ENCODE assay signal across 8 mouse cellular contexts in genomic region chr4:135353066-135353793, GRCm38 (mm10). TPM values are rescaled to one million over a fixed set of nuclear protein-coding genes. Genes with fewer than 3 reads are reported as not detected.
DNase-seq lines count a peak whose midpoint lies in the region; ATAC-seq and TF ChIP-seq lines count a peak whose summit lies in the region.

Gene Srrm1 (minus strand): TSS chr4:135353321.

- H3K4me1 ChIP-seq in erythroblast, embryonic 14.5 days (ENCODE audit: control insufficient read depth): peaks cover 56% of the 10 kb centered on the region
- H3K4me1 ChIP-seq in heart, embryonic 11.5 days (ENCODE audit: control insufficient read depth, insufficient read depth, low read length): peaks cover 8% of the 10 kb centered on the region; the same call in 1 of the 2 replicates
- peaks cover 18% of the 10 kb centered on the region for H3K4me1 ChIP-seq in kidney, embryonic 16.5 days (ENCODE audit: insufficient read depth, low read length)
- H3K4me1 ChIP-seq in liver, adult 2 months (ENCODE audit: control insufficient read depth, insufficient read depth, low read length): peaks cover 16% of the 10 kb centered on the region

- H3K4me3 ChIP-seq in C2C12 (ENCODE audit: insufficient read depth, poor library complexity, severe bottlenecking) (peak within 1 kb of the TSS; percentile 96), myocyte (peak within 1 kb of the TSS; percentile 81)
- peak within 1 kb of the TSS; percentile 99 for H3K4me3 ChIP-seq in erythroblast, embryonic 14.5 days (replicated peaks)
- H3K4me3 ChIP-seq in heart, embryonic 11.5 days (ENCODE audit: low read depth, low read length): peak within 1 kb of the TSS; percentile 95
- peak within 1 kb of the TSS; percentile 88 for H3K4me3 ChIP-seq in kidney, embryonic 16.5 days (ENCODE audit: low read length)
- H3K4me3 ChIP-seq in liver, adult 2 months (ENCODE audit: insufficient read depth, low read depth, low read length): peak within 1 kb of the TSS; percentile 84

- peak; percentile 99 for DNase-seq in brain, embryonic 14.5 days (ENCODE audit: low read depth)
- peak; percentile 91 for DNase-seq in liver, adult 2 months (ENCODE audit: extremely low read depth, low read depth, low spot score)
- DNase-seq in splenic B cell, adult 2 months (ENCODE audit: low read depth, low spot score): peak; percentile 99

- peak within 1 kb of the TSS; percentile 95 for H3K9ac ChIP-seq in heart, embryonic 11.5 days (ENCODE audit: low read depth, low read length)
- peak within 1 kb of the TSS; percentile 99 for H3K9ac ChIP-seq in kidney, embryonic 16.5 days (replicated peaks; ENCODE audit: low read length)
- peak within 1 kb of the TSS; percentile 91 for H3K9ac ChIP-seq in liver, adult 2 months (ENCODE audit: low read depth, low read length)

- peak within 1 kb of the TSS; percentile 99 for H3ac ChIP-seq in C2C12 (ENCODE audit: control insufficient read depth, insufficient read length, low read depth)
- peak within 1 kb of the TSS; percentile 68 for H3ac ChIP-seq in myocyte (ENCODE audit: control insufficient read depth, insufficient read length)

- no peaks in the 10 kb centered on the region for H3K9me3 ChIP-seq in erythroblast, embryonic 14.5 days (ENCODE audit: control insufficient read depth, low read length)
- H3K9me3 ChIP-seq in heart, embryonic 11.5 days (replicated peaks; ENCODE audit: control insufficient read depth, low read length): no peaks in the 10 kb centered on the region
- no peaks in the 10 kb centered on the region for H3K9me3 ChIP-seq in kidney, embryonic 16.5 days (ENCODE audit: low read length)

- ATAC-seq in heart, embryonic 11.5 days (replicated peaks; ENCODE audit: insufficient number of reproducible peaks, low FRiP score, low TSS enrichment): peak; percentile 94
- ATAC-seq in kidney, embryonic 16.5 days (ENCODE audit: low FRiP score, low TSS enrichment): peak; percentile 95

- H3K27me3 ChIP-seq in C2C12 (ENCODE audit: control insufficient read depth, insufficient read depth, insufficient read length) (peaks cover 11% of the 10 kb centered on the region), myocyte (ENCODE audit: control insufficient read depth, insufficient read depth, insufficient read length) (peaks cover 7% of the 10 kb centered on the region)
- H3K27me3 ChIP-seq in erythroblast, embryonic 14.5 days (ENCODE audit: control insufficient read depth): peaks cover 5% of the 10 kb centered on the region; the same call in 1 of the 2 replicates
- peaks cover 6% of the 10 kb centered on the region; the same call in 1 of the 2 replicates for H3K27me3 ChIP-seq in heart, embryonic 11.5 days (ENCODE audit: control insufficient read depth, insufficient read depth, low read length)
- no peaks in the 10 kb centered on the region for H3K27me3 ChIP-seq in kidney, embryonic 16.5 days (ENCODE audit: insufficient read depth, low read length)
- no peaks in the 10 kb centered on the region for H3K27me3 ChIP-seq in liver, adult 2 months (ENCODE audit: control insufficient read depth, insufficient read depth, low read length)
- no peaks in the 10 kb centered on the region for H3K27me3 ChIP-seq in splenic B cell, adult 2 months (ENCODE audit: control insufficient read depth, insufficient read depth, low read length, poor library complexity, severe bottlenecking)

- H3K79me2 ChIP-seq in C2C12 (ENCODE audit: control insufficient read depth, insufficient read depth) (peaks cover 49% of the 10 kb centered on the region), myocyte (ENCODE audit: control insufficient read depth, insufficient read depth) (peaks cover 47% of the 10 kb centered on the region)
- peaks cover 29% of the 10 kb centered on the region; the same call in 1 of the 2 replicates for H3K79me2 ChIP-seq in liver, adult 2 months (ENCODE audit: control insufficient read depth, insufficient read depth, low read length)

- H3K27ac ChIP-seq in heart, embryonic 11.5 days (ENCODE audit: low read depth, low read length): peak within 1 kb of the TSS; percentile 99
- H3K27ac ChIP-seq in kidney, embryonic 16.5 days (ENCODE audit: low read length): peak within 1 kb of the TSS; percentile 97
- peak within 1 kb of the TSS; percentile 89 for H3K27ac ChIP-seq in liver, adult 2 months (replicated peaks; ENCODE audit: insufficient read depth, low read depth, low read length)

- under 1% methylated on average over 69 of the region's 69 CpGs for WGBS in heart, embryonic 11.5 days (ENCODE audit: insufficient replicate concordance)
- whole genome bisulfite sequencing in kidney, embryonic 16.5 days: under 1% methylated on average over 56 of the region's 69 CpGs
- under 1% methylated on average over 69 of the region's 69 CpGs for WGBS in liver, adult 2 months

- H3K36me3 ChIP-seq in C2C12 (ENCODE audit: control insufficient read depth, insufficient read depth) (peaks cover 10% of the 10 kb centered on the region), myocyte (ENCODE audit: control insufficient read depth, insufficient read depth) (no peaks in the 10 kb centered on the region)
- peaks cover 34% of the 10 kb centered on the region for H3K36me3 ChIP-seq in erythroblast, embryonic 14.5 days (ENCODE audit: control insufficient read depth)
- H3K36me3 ChIP-seq in heart, embryonic 11.5 days (ENCODE audit: control insufficient read depth, insufficient read depth, low read length): peaks cover 5% of the 10 kb centered on the region
- H3K36me3 ChIP-seq in kidney, embryonic 16.5 days (ENCODE audit: insufficient read depth, low read length): peaks cover 17% of the 10 kb centered on the region
- H3K36me3 ChIP-seq in liver, adult 2 months (ENCODE audit: control insufficient read depth, insufficient read depth, low read length): no peaks in the 10 kb centered on the region
- H3K36me3 ChIP-seq in splenic B cell, adult 2 months (ENCODE audit: control insufficient read depth, insufficient read depth, low read length, poor library complexity, severe bottlenecking): no peaks in the 10 kb centered on the region

- no peak for TF ChIP-seq CTCF in C2C12 (IDR thresholded peaks at IDR 0.05; ENCODE audit: control insufficient read depth, insufficient read depth, insufficient read length)
- no peak for TF ChIP-seq CTCF in brain, embryonic 14.5 days (IDR thresholded peaks at IDR 0.05; ENCODE audit: borderline replicate concordance, extremely low read depth, insufficient read depth, insufficient read length)
- TF ChIP-seq CTCF in liver, adult 2 months (IDR thresholded peaks at IDR 0.05; ENCODE audit: low read depth, low read length): no peak

- TF ChIP-seq POLR2A in brain, embryonic 14.5 days (IDR thresholded peaks at IDR 0.05; ENCODE audit: borderline replicate concordance, extremely low read depth, insufficient read depth, insufficient read length, poor library complexity, severe bottlenecking): peak; percentile 83
- peak; percentile 92 for TF ChIP-seq POLR2A in liver, adult 2 months (IDR thresholded peaks at IDR 0.05; ENCODE audit: extremely low read depth, insufficient read depth, low read length)
- TF ChIP-seq POLR2A in myocyte (IDR thresholded peaks at IDR 0.05; ENCODE audit: insufficient read length, low read depth): peak; percentile 89

- peaks cover 45% of the 10 kb centered on the region for H3K79me3 ChIP-seq in C2C12 (ENCODE audit: low read depth)

- H3K4me2 ChIP-seq in heart, embryonic 11.5 days: peak within 1 kb of the TSS; percentile 84
- peak within 1 kb of the TSS; percentile 87 for H3K4me2 ChIP-seq in kidney, embryonic 16.5 days (replicated peaks; ENCODE audit: low read depth, low read length)
- H3K4me2 ChIP-seq in myocyte (ENCODE audit: low read depth): peak within 1 kb of the TSS; percentile 95

TF ChIP-seq in C2C12, 6 proteins besides CTCF, POLR2A, EP300 and RAD21:
- no peak for TF ChIP-seq FOSL1 (IDR thresholded peaks at IDR 0.05; ENCODE audit: insufficient read depth, low read length, poor library complexity, severe bottlenecking)
- no peak for TF ChIP-seq MYOG (IDR thresholded peaks at IDR 0.05; ENCODE audit: control insufficient read depth, extremely low read depth, insufficient read length)
- peak; percentile 93 for TF ChIP-seq MAX (IDR thresholded peaks at IDR 0.05)
- no peak for TF ChIP-seq CEBPB (IDR thresholded peaks at IDR 0.05; ENCODE audit: low read depth)
TF ChIP-seq in C2C12: peak in this region for 1.

TF ChIP-seq in myocyte, 11 proteins besides CTCF, POLR2A, EP300 and RAD21:
- peak in 1 of 3 experiments; percentile 42 for TF ChIP-seq MYOD1 (IDR thresholded peaks at IDR 0.05; ENCODE audit: control insufficient read depth in 1 of 3, insufficient read length in 2 of 3, low read depth in 2 of 3)
- no peak for TF ChIP-seq SRF (IDR thresholded peaks at IDR 0.05; ENCODE audit: control insufficient read depth, insufficient read length, low read depth)
- no peak for TF ChIP-seq MAX (IDR thresholded peaks at IDR 0.05; ENCODE audit: low read depth)
- no peak for TF ChIP-seq REST (IDR thresholded peaks at IDR 0.05; ENCODE audit: insufficient read depth, insufficient read length)
- peak in 1 of 3 experiments; percentile 40 for TF ChIP-seq MYOG (IDR thresholded peaks at IDR 0.05; ENCODE audit: control insufficient read depth in 1 of 3, insufficient read depth in 1 of 3, insufficient read length in 2 of 3, low read depth in 2 of 3)
- TF ChIP-seq TCF3 (IDR thresholded peaks at IDR 0.05; ENCODE audit: insufficient read length, low read depth): no peak
- TF ChIP-seq E2F4 (IDR thresholded peaks at IDR 0.05; ENCODE audit: insufficient read depth): no peak
- no peak for TF ChIP-seq TCF12 (IDR thresholded peaks at IDR 0.05; ENCODE audit: insufficient read depth, poor library complexity, severe bottlenecking)
- no peak for TF ChIP-seq CEBPB (IDR thresholded peaks at IDR 0.05; ENCODE audit: insufficient read depth, poor library complexity, severe bottlenecking)
- peak; percentile 1 for TF ChIP-seq USF1 (IDR thresholded peaks at IDR 0.05; ENCODE audit: low read depth)
- peak; percentile 93 for TF ChIP-seq POLR2AphosphoS2 (IDR thresholded peaks at IDR 0.05; ENCODE audit: insufficient read length, low read depth)

RNA-seq across cellular contexts. Expression of gene Srrm1, which starts in this region (rescaled TPM):
- polyA plus RNA-seq in C2C12 (2012; fragmentation: generic; extraction: Trizol) (62.6 TPM), myocyte (2012; fragmentation: generic; extraction: Trizol) (41.3 TPM)
- polyA plus RNA-seq in brain, embryonic 14.5 days (2012; rRNA removed): 76.9 and 133 TPM in 2 replicates
- polyA plus RNA-seq in erythroblast, embryonic 14.5 days (2012): 52.0 and 52.9 TPM in 2 replicates
- polyA plus RNA-seq in heart, embryonic 11.5 days (2014; fragmentation: Nextera tagmentation; extraction: Ambion mirVana): 143 and 183 TPM in 2 replicates
- polyA plus RNA-seq in kidney, embryonic 16.5 days (2015; fragmentation: Nextera tagmentation; extraction: Ambion mirVana): 180 and 233 TPM in 2 replicates
- 15.0 and 18.8 TPM in 2 replicates for total RNA-seq in liver, adult 2 months (2014; rRNA removed)
- 8.2 and 8.9 TPM in 2 replicates for polyA plus RNA-seq in liver, adult 2 months (2012; rRNA removed)

Comparison
In these comparisons a context has a peak if more than half of its experiments do, and no peak if none do; other contexts are left out.
1. Peak in every context shown above with its lines: DNase-seq, ATAC-seq, H3K4me3 ChIP-seq and H3K27ac ChIP-seq.